Mouse (Mus musculus) intestine, embryonic 16.5 days (tissue): ENCODE results near the gene Lrrc8c. TPM values are rescaled to one million over a fixed set of nuclear protein-coding genes. Genes with fewer than 3 reads are reported as not detected.
A peak's percentile ranks its signal among the peaks of the same experiment; 100 is the strongest.

ENCODE experiments used
- ATAC-seq: fragments of 200-750 bp; cut with Nextera tagmentation; 2 replicates; pipeline ENCODE4 v1.8.0; 2017; ENCODE audit warnings: moderate TSS enrichment, moderate library complexity
- H3K27ac ChIP-seq: fragments of 300-500 bp; sonication (generic); 2 replicates; pipeline ENCODE4 v1.5.1; 2014; ENCODE audit warnings: mild to moderate bottlenecking, low read length
- H3K27me3 ChIP-seq: fragments of 300-500 bp; sonication (generic); replicated peaks from 2 replicates; pipeline ENCODE4 v1.6.1; 2014; ENCODE audit warnings: low read length, control low read depth, mixed read lengths; ENCODE audit not compliant: control insufficient read depth, insufficient read depth
- H3K36me3 ChIP-seq: fragments of 300-500 bp; sonication (generic); 2 replicates; pipeline ENCODE4 v1.6.1; 2014; ENCODE audit warnings: low read length, control low read depth; ENCODE audit not compliant: control insufficient read depth, insufficient read depth
- H3K4me1 ChIP-seq: fragments of 300-500 bp; sonication (generic); 2 replicates; pipeline ENCODE4 v1.6.1; 2014; ENCODE audit warnings: low read length, control low read depth, mixed read lengths; ENCODE audit not compliant: control insufficient read depth, insufficient read depth
- H3K4me2 ChIP-seq: fragments of 300-500 bp; sonication (generic); 2 replicates; pipeline ENCODE4 v1.6.1; 2014; ENCODE audit warnings: low read depth, low read length, control low read depth
- H3K4me3 ChIP-seq: fragments of 300-500 bp; sonication (generic); 2 replicates; pipeline ENCODE4 v1.5.1; 2014; ENCODE audit warnings: mild to moderate bottlenecking, low read length
- H3K9ac ChIP-seq: fragments of 300-500 bp; sonication (generic); 2 replicates; pipeline ENCODE4 v1.6.1; 2014; ENCODE audit warnings: low read depth, low read length
- H3K9me3 ChIP-seq: fragments of 300-500 bp; sonication (generic); 2 replicates; pipeline ENCODE4 v1.6.1; 2016; ENCODE audit warnings: low read length, control low read depth; ENCODE audit not compliant: control insufficient read depth
- WGBS: fragments of 180-500 bp; shearing (Covaris S2); extraction: QIAGEN DNeasy Blood & Tissue Kit; methylation state at CpG from one replicate; pipeline ENCODE4 v1.1.7; 2014; 5-methylcytosine and 5-hydroxymethylcytosine counted together
- polyA plus RNA-seq: library from polyadenylated mRNA; unstranded; fragments of >200 nt; fragmentation: Nextera tagmentation; extraction: Ambion mirVana; gene quantifications from 2 replicates; pipeline ENCODE4 v1.2.1, GENCODE M21; 2015

The Lrrc8c gene
- polyA plus RNA-seq, 1 experiment from 2014 or later = 12.0 TPM

DNA sequence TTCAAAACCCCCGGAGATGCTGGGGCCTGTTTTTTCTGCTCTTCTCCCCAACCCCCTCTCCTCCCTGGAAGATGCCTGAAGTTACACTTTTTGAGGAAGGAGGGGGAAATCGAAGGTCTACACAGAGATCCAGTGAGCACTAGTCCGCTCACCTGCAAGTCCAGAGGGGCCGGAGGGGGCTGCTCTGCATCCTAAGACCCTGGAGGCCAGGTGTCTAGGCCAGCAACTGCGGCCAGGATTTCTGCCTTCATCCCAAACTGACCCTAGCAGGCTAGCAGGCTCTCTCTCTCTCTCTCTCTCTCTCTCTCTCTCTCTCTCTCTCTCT is 750 bp downstream of the Lrrc8c start:
- ATAC-seq = 0 out of 2 replicates have a peak, but pooled peaks have one; percentile 0
- Histone ChIP-seq H3K4me2 (peak overlapping the region; percentile 96), H3K4me1 (no peaks in the 10 kb centered on the region; the same call in 1 of the 2 replicates), H3K36me3 (0 out of 2 replicates have a peak, but pooled peaks cover 4% of the 10 kb centered on the region), H3K27ac (peak overlapping the region; percentile 72; the same call in 1 of the 2 replicates), H3K27me3 (no peaks in the 10 kb centered on the region; the same call in 1 of the 2 replicates), H3K4me3 (peak overlapping the region; percentile 72), H3K9me3 (no peaks in the 10 kb centered on the region), H3K9ac (peak overlapping the region; percentile 80)
- WGBS = 14% methylated on average over 5 of the region's 5 CpGs

DNA sequence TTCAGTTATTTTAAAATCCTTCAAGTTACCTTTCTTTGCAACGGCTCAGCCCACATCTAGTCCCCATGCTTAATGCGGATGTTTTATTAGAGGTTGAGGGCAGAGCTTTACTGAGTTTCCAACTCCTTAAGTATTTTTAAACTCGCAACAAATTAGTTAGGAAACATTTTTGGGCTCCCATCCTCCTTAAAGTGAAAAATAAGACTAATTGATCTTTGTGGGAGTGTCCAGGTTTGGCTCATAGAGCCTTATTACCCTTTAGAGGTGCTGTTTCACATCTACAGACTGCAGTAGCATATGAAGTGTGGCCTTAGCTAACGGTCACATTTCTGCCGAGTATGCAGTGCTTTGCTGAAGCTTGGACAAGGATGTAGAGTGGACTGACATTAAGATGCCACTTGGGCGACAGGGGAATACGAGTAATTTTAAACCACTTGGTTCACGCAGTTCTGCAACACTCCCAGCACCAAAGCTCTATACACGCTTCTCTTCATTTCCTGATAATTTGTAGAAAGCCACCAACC is 1.3 kb downstream of the Lrrc8c start:
- no peaks in the 10 kb centered on the region; the same call in 1 of the 2 replicates for H3K27me3 ChIP-seq

DNA sequence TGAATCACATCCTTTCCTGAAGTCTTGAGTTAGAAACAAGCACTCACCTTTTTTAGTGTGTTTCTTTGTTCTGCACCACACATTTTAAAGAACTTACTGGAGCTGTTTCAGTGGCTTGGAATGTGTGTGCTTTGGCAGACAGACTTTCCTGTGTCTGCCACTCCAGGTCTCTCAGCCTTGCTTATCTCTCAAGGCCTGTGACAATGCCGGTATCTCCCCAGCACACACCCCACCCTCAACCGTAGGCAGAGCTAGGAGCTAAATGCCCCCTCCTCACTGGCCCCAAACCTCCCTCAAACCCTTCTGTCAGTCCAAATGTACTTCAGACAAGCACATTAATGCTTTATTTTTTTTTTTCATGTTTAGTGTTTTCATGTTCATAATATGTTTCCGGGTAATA is 4.3 kb downstream of the Lrrc8c start:
- H3K36me3 ChIP-seq = 0 out of 2 replicates have a peak, but pooled peaks cover 4% of the 10 kb centered on the region
- H3K4me2 ChIP-seq = no peak overlapping the region
- ATAC-seq = no peak
- no peak overlapping the region for H3K4me3 ChIP-seq
- WGBS = 53% methylated on average over 3 of the region's 3 CpGs
- no peak overlapping the region for H3K27ac ChIP-seq
- H3K9ac ChIP-seq = no peak overlapping the region
- H3K4me1 ChIP-seq = no peaks in the 10 kb centered on the region
- no peaks in the 10 kb centered on the region for H3K27me3 ChIP-seq
- H3K9me3 ChIP-seq = no peaks in the 10 kb centered on the region

More for the DNA sequence above, 1.3 kb downstream of the Lrrc8c start:
- Histone ChIP-seq H3K27ac (no peak overlapping the region), H3K9me3 (no peaks in the 10 kb centered on the region), H3K36me3 (0 out of 2 replicates have a peak, but pooled peaks cover 4% of the 10 kb centered on the region), H3K4me2 (peak overlapping the region; percentile 96), H3K4me1 (no peaks in the 10 kb centered on the region; the same call in 1 of the 2 replicates), H3K4me3 (peak overlapping the region; percentile 72), H3K9ac (peak overlapping the region; percentile 80)
- WGBS = 56% methylated on average over 9 of the region's 9 CpGs
- no peak for ATAC-seq

DNA sequence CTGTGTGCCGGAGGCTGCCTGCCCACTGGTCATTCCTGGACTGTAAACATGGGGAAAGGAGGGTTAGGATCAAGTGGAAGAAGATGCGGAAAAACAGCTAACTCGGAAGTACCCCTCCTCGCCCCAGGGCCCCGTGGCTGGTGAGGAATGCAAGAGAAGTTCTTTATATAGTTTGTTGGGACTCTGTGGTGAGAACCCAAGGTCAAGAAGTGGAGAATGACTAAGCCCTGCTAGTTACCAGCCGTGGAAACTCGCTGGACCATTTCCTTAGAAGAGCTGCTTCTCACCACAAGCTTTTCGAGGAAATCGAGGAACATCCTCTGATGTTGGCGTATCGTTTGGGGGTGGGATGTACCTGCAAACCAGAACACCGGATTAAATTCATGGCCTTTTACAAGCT is 5.8 kb downstream of the Lrrc8c start:
- Histone ChIP-seq H3K9me3 (no peaks in the 10 kb centered on the region), H3K4me2 (no peak overlapping the region), H3K4me3 (no peak overlapping the region), H3K4me1 (no peaks in the 10 kb centered on the region), H3K27me3 (no peaks in the 10 kb centered on the region), H3K9ac (no peak overlapping the region), H3K36me3 (0 out of 2 replicates have a peak, but pooled peaks cover 4% of the 10 kb centered on the region), H3K27ac (no peak overlapping the region)
- 91% methylated on average over 12 of the region's 12 CpGs for WGBS
- ATAC-seq = no peak

DNA sequence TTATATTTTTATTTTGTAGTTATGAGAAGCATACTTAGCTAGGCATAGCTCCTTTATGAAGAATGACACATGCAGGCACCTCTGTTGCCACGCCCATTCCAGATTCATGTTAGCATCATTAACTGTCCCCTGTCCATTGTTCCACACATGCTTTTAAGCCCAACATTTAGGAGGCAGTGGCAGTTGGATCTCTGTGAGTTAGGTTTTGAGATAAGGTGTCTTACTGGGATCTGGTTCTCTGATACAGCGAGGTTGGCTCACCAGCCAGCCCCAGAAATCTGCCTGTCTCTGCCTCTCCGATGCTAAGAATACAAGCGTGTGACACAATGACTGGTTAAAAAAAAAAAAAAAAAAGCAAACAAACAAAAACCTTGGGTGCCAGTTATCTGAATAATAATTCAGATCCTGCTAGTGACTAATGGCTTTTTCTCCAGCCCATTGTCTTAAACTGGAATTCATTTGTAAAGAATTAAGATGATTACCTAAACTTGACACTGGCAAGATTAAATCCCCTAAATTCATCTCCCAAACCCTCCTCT is 7.0 kb downstream of the Lrrc8c start:
- no peaks in the 10 kb centered on the region for H3K9me3 ChIP-seq
- no peak overlapping the region for H3K4me3 ChIP-seq
- H3K4me1 ChIP-seq = no peaks in the 10 kb centered on the region
- no peak for ATAC-seq
- 0 out of 2 replicates have a peak, but pooled peaks cover 4% of the 10 kb centered on the region for H3K36me3 ChIP-seq
- no peak overlapping the region for H3K4me2 ChIP-seq
- H3K9ac ChIP-seq = no peak overlapping the region
- H3K27me3 ChIP-seq = no peaks in the 10 kb centered on the region
- no peak overlapping the region for H3K27ac ChIP-seq
- 93% methylated on average over 4 of the region's 4 CpGs for WGBS

DNA sequence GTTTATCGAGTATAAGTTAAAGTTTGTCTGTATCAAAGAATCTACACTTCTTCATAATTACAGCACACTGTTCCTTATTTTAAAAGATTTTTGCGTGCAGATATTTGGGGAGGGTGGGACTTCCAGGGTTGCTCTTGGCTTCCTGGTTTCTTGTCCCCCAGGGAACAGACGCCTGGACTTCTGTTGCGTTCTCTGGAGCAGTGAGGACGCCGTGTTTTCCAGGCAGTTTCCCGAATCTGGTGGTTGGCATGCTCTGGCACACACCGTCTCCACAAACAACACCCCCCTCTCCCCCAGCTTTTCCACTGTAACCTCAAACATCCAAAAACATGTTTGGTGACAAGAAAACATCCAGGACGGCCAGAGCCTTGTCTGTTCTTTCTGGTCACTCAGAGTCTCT is 7.6 kb downstream of the Lrrc8c start:
- Histone ChIP-seq H3K4me1 (no peaks in the 10 kb centered on the region), H3K27me3 (no peaks in the 10 kb centered on the region), H3K27ac (no peak overlapping the region), H3K9ac (no peak overlapping the region), H3K36me3 (0 out of 2 replicates have a peak, but pooled peaks cover 4% of the 10 kb centered on the region), H3K4me3 (no peak overlapping the region), H3K9me3 (no peaks in the 10 kb centered on the region), H3K4me2 (no peak overlapping the region)
- 82% methylated on average over 9 of the region's 9 CpGs for WGBS
- no peak for ATAC-seq

DNA sequence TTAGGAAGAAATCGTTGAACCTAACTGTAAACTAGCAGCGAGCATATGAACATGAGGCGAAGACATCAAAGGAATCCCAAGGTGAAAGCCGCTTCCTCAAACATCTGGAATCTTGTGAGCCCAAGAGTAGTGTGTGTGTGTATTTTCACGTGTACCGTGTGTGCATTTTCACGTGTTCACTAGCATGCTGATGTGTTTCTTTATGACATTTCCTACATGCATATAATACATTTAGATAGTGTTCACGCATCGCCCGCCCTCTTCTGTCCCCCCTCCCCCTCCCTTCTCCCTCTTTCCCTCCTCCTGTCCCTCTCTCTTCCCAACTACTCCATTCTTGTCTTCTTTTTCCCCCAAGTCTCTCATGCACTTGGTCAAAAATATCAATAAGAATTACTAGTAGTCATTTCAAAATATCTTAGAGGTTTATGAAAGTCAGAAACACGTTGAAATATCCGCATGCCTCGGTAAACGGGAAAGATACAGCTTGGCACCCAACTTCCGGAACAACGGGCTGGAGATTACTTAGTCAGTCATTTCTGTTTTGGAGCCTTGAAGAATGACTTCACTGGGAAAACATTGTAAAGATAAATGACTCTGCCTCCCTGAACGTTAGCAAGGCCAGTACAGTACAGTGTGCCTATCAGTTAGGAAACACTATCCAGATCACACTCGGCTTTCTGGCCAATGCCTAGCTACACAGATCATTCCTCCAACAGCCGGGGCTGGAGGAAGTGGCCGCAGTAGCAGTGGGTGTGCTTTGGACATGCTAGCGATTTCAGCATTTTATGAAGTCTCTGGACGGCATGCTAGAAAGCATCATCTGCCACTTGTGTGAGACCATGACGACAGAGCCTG is 8.5 kb downstream of the Lrrc8c start:
- H3K4me3 ChIP-seq = no peak overlapping the region
- H3K9ac ChIP-seq = no peak overlapping the region
- WGBS = 62% methylated on average over 23 of the region's 23 CpGs
- H3K4me1 ChIP-seq = no peaks in the 10 kb centered on the region
- peak; percentile 78 for ATAC-seq
- no peaks in the 10 kb centered on the region for H3K9me3 ChIP-seq
- no peaks in the 10 kb centered on the region for H3K27me3 ChIP-seq
- no peak overlapping the region for H3K4me2 ChIP-seq
- 0 out of 2 replicates have a peak, but pooled peaks cover 4% of the 10 kb centered on the region for H3K36me3 ChIP-seq
- H3K27ac ChIP-seq = no peak overlapping the region

DNA sequence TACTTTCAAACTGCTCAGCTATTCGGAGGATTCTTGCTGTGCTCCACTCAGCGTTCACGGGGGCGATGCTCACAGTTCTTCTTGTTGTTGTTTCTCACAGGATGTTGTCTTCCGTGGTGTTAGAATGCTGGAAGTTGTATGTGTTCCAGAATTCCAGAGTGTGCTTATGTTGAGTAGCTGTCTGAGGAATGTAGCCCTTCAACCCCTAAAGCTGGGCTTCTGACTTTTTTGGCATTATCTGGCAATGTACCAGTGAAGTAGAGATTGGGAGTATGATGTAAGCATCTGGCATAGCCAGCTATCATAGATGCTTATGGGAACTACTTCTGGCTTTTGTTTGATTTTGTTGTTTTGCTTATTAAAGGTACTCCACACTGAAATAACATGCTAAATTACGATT is 11.4 kb downstream of the Lrrc8c start:
- WGBS = 62% methylated on average over 6 of the region's 6 CpGs

DNA sequence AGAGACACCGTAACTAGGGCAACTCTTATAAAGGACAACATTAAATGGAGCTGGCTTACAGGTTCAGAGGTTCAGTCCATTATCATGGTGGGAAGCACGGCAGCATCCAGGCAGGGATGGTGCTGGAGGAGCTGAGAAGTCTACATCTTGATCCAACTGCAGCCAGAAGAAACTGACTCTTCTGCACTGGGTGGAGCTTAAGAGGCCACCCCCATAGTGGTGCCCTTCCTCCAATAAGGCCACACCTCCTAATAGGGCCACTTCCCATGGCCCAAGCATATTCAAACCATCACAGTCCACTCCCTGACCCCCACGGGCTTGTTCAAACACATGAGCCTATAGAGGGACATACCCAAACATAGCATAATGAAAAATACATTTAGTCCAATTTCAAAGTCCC is 16.0 kb downstream of the Lrrc8c start:
- H3K27me3 ChIP-seq = no peaks in the 10 kb centered on the region
- no peak overlapping the region for H3K9ac ChIP-seq
- no peak for ATAC-seq
- H3K4me3 ChIP-seq = no peak overlapping the region
- H3K27ac ChIP-seq = no peak overlapping the region
- no peaks in the 10 kb centered on the region for H3K36me3 ChIP-seq
- H3K4me1 ChIP-seq = no peaks in the 10 kb centered on the region
- 89% methylated on average over 3 of the region's 3 CpGs for WGBS
- no peak overlapping the region for H3K4me2 ChIP-seq
- no peaks in the 10 kb centered on the region for H3K9me3 ChIP-seq

More for the DNA sequence above, 11.4 kb downstream of the Lrrc8c start:
- Histone ChIP-seq H3K9ac (no peak overlapping the region), H3K27me3 (no peaks in the 10 kb centered on the region), H3K4me3 (no peak overlapping the region), H3K4me2 (no peak overlapping the region), H3K9me3 (no peaks in the 10 kb centered on the region), H3K4me1 (no peaks in the 10 kb centered on the region), H3K36me3 (no peaks in the 10 kb centered on the region), H3K27ac (no peak overlapping the region)
- ATAC-seq = no peak
